Mouse (Mus musculus): ENCODE measurements around the gene Disp1. TPM values are rescaled to one million over a fixed set of nuclear protein-coding genes. Genes with fewer than 3 reads are reported as not detected.
A peak's percentile ranks its signal among the peaks of the same experiment; 100 is the strongest.

Gene Disp1
- polyA plus RNA-seq, 1 experiment from 2014 or later = 11.2 TPM

- H3K4me3 ChIP-seq (ENCODE audit: low read depth, low read length) = no peak overlapping the region
- H3K27me3 ChIP-seq (ENCODE audit: control insufficient read depth, insufficient read depth, low read length) = no peaks in the 10 kb centered on the region
- H3K36me3 ChIP-seq (ENCODE audit: control insufficient read depth, insufficient read depth, low read length) = no peaks in the 10 kb centered on the region
- WGBS = 74% methylated on average over 7 of the region's 7 CpGs
- ATAC-seq (ENCODE audit: low FRiP score) = no peak
- DNase-seq (ENCODE audit: low spot score) = no peak
- no peaks in the 10 kb centered on the region for H3K9me3 ChIP-seq (ENCODE audit: control insufficient read depth, low read length)
- no peak overlapping the region for H3K9ac ChIP-seq (ENCODE audit: low read depth, low read length)
- no peak overlapping the region for H3K27ac ChIP-seq (ENCODE audit: low read depth, low read length)
- no peaks in the 10 kb centered on the region for H3K4me1 ChIP-seq (replicated peaks; ENCODE audit: control insufficient read depth, insufficient read depth, low read length)
- H3K4me2 ChIP-seq (replicated peaks; ENCODE audit: low read depth, low read length) = no peak overlapping the region
These were observed 22.0 kb upstream of the Disp1 start for GRCm38 (mm10) chr1:183243293-183243692.

DNA sequence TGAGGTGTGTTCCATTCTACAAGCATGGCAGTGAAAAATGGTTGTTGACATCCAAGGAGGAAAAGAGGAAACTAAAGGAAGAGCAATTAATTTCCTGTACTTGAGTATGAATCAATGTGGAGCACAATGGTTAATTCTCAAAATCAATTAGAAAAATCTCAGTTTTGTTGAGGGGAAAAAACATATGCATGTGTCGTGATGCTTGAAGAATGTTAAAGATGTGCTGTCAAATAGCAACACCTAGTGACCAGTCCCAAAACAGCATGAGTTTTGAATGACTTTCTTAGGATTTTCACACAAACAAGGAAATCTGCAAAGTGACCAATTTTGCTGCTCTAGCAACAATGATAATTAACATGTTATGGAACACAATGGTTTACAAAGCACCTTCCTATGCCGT lies 16.6 kb upstream of the Disp1 start:
- 52% methylated on average over 2 of the region's 2 CpGs for WGBS
- Histone ChIP-seq H3K36me3 (ENCODE audit: control insufficient read depth, insufficient read depth, low read length) (no peaks in the 10 kb centered on the region), H3K4me3 (ENCODE audit: low read depth, low read length) (no peak overlapping the region), H3K27me3 (ENCODE audit: control insufficient read depth, insufficient read depth, low read length) (no peaks in the 10 kb centered on the region), H3K9me3 (ENCODE audit: control insufficient read depth, low read length) (no peaks in the 10 kb centered on the region), H3K27ac (ENCODE audit: low read depth, low read length) (no peak overlapping the region), H3K9ac (ENCODE audit: low read depth, low read length) (no peak overlapping the region), H3K4me2 (replicated peaks; ENCODE audit: low read depth, low read length) (no peak overlapping the region), H3K4me1 (replicated peaks; ENCODE audit: control insufficient read depth, insufficient read depth, low read length) (no peaks in the 10 kb centered on the region)
- ATAC-seq (ENCODE audit: low FRiP score) (no peak), DNase-seq (ENCODE audit: low spot score) (peak; percentile 40)

DNA sequence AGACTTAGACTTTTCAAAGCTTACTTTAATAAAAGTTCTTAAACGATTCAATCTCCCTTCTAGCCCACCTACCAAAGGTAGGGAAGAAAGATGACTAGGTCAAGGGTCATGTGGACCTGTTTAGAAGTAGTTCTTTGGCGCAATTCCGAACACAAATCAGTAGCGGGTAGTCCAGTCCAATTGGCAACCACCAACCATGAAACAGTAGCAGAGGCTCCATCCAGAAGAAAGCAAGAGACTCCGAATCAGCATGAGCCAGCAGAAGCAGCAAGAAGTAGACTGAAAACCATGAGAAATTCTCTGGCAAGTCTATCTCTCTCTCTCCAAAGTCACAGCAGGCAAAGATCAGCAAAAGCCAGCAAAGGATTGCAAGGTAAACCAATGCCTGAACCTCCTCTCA lies 15.1 kb upstream of the Disp1 start:
- no peaks in the 10 kb centered on the region for H3K4me1 ChIP-seq (replicated peaks; ENCODE audit: control insufficient read depth, insufficient read depth, low read length)
- H3K4me2 ChIP-seq (replicated peaks; ENCODE audit: low read depth, low read length) = no peak overlapping the region
- no peak overlapping the region for H3K27ac ChIP-seq (ENCODE audit: low read depth, low read length)
- no peak for DNase-seq (ENCODE audit: low spot score)
- no peak overlapping the region for H3K9ac ChIP-seq (ENCODE audit: low read depth, low read length)
- no peak overlapping the region for H3K4me3 ChIP-seq (ENCODE audit: low read depth, low read length)
- H3K9me3 ChIP-seq (ENCODE audit: control insufficient read depth, low read length) = no peaks in the 10 kb centered on the region
- H3K27me3 ChIP-seq (ENCODE audit: control insufficient read depth, insufficient read depth, low read length) = no peaks in the 10 kb centered on the region
- 91% methylated on average over 5 of the region's 5 CpGs for WGBS
- no peak for ATAC-seq (ENCODE audit: low FRiP score)
- no peaks in the 10 kb centered on the region for H3K36me3 ChIP-seq (ENCODE audit: control insufficient read depth, insufficient read depth, low read length)

- H3K4me1 ChIP-seq (replicated peaks; ENCODE audit: control insufficient read depth, insufficient read depth, low read length) = no peaks in the 10 kb centered on the region
- H3K4me3 ChIP-seq (ENCODE audit: low read depth, low read length) = no peak overlapping the region
- H3K9me3 ChIP-seq (ENCODE audit: control insufficient read depth, low read length) = no peaks in the 10 kb centered on the region
- ATAC-seq (ENCODE audit: low FRiP score) (no peak), DNase-seq (ENCODE audit: low spot score) (no peak)
- no peaks in the 10 kb centered on the region for H3K36me3 ChIP-seq (ENCODE audit: control insufficient read depth, insufficient read depth, low read length)
- H3K4me2 ChIP-seq (replicated peaks; ENCODE audit: low read depth, low read length) = no peak overlapping the region
- 76% methylated on average over 11 of the region's 11 CpGs for WGBS
- no peak overlapping the region for H3K9ac ChIP-seq (ENCODE audit: low read depth, low read length)
- no peak overlapping the region for H3K27ac ChIP-seq (ENCODE audit: low read depth, low read length)
- H3K27me3 ChIP-seq (ENCODE audit: control insufficient read depth, insufficient read depth, low read length) = no peaks in the 10 kb centered on the region
These were observed 12.4 kb upstream of the Disp1 start for GRCm38 (mm10) chr1:183233679-183234174.

DNA sequence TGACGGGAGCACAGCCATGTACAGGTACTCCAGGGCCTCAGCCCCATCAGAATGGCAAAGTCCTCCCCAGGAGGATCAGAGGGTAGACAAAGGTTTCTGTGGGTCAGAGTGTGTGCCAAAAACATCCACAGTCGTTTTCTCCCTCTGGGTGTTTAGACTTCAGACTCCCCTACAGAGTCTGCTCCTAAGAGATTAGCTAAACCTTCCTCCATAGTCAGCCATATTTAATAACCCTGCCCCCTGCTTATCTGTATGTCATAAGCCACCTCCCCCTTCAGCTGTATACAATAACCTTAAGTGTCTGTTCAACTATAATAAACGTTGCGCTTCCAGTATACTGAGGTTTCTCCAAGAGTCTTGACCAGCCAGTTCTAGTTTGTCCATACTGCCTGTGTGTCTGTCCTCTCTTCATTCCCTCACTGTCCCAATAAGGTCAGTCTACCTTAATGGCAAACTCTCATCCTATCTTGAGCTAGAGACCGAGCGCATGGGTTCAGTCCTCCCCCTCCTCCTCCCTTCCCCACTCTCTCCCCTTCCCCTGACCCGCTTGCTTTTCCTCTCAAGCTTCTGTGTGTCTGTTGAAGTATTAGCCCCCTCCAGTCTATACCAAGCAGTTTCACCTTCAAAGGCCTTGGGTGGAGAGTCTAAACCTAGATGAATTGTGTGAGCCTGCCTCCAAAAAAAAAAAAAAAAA lies 11.8 kb upstream of the Disp1 start:
- Histone ChIP-seq H3K27ac (ENCODE audit: low read depth, low read length) (no peak overlapping the region), H3K4me1 (replicated peaks; ENCODE audit: control insufficient read depth, insufficient read depth, low read length) (no peaks in the 10 kb centered on the region), H3K9me3 (ENCODE audit: control insufficient read depth, low read length) (no peaks in the 10 kb centered on the region), H3K36me3 (ENCODE audit: control insufficient read depth, insufficient read depth, low read length) (no peaks in the 10 kb centered on the region), H3K4me3 (ENCODE audit: low read depth, low read length) (no peak overlapping the region), H3K9ac (ENCODE audit: low read depth, low read length) (no peak overlapping the region), H3K27me3 (ENCODE audit: control insufficient read depth, insufficient read depth, low read length) (no peaks in the 10 kb centered on the region), H3K4me2 (replicated peaks; ENCODE audit: low read depth, low read length) (no peak overlapping the region)
- DNase-seq (ENCODE audit: low spot score) = no peak
- WGBS = 88% methylated on average over 7 of the region's 7 CpGs
- no peak for ATAC-seq (ENCODE audit: low FRiP score)

- Histone ChIP-seq H3K4me2 (replicated peaks; ENCODE audit: low read depth, low read length) (no peak overlapping the region), H3K27ac (ENCODE audit: low read depth, low read length) (no peak overlapping the region), H3K4me3 (ENCODE audit: low read depth, low read length) (no peak overlapping the region), H3K27me3 (ENCODE audit: control insufficient read depth, insufficient read depth, low read length) (no peaks in the 10 kb centered on the region), H3K9me3 (ENCODE audit: control insufficient read depth, low read length) (no peaks in the 10 kb centered on the region), H3K4me1 (replicated peaks; ENCODE audit: control insufficient read depth, insufficient read depth, low read length) (no peaks in the 10 kb centered on the region), H3K36me3 (ENCODE audit: control insufficient read depth, insufficient read depth, low read length) (no peaks in the 10 kb centered on the region), H3K9ac (ENCODE audit: low read depth, low read length) (no peak overlapping the region)
- ATAC-seq (ENCODE audit: low FRiP score) = no peak
- 87% methylated on average over 7 of the region's 7 CpGs for WGBS
- no peak for DNase-seq (ENCODE audit: low spot score)
These were observed 6.1 kb upstream of the Disp1 start for GRCm38 (mm10) chr1:183227469-183227868.

DNA sequence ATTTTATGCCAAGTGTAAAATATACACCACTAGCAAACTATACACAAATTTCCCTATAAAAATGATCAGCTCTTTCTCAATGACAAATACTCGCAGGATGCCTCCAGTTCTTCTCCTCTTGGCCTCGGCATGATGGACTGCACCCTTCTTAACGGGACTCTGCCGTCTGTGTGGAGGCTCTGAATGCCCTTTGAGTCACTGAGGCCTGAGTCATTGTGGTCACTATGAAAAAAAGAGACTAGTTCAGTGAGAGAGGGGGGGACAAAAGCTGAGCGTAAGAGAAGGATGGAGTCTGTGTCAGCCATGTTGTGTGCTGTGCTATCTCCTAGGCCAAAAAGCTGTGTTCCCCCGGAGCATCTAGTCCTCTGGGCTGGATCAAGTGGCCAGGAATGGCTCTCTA lies 2.3 kb downstream of the Disp1 start:
- WGBS = 95% methylated on average over 6 of the region's 6 CpGs
- no peaks in the 10 kb centered on the region for H3K9me3 ChIP-seq (ENCODE audit: control insufficient read depth, low read length)
- H3K27ac ChIP-seq (ENCODE audit: low read depth, low read length) = no peak overlapping the region
- no peaks in the 10 kb centered on the region for H3K36me3 ChIP-seq (ENCODE audit: control insufficient read depth, insufficient read depth, low read length)
- no peaks in the 10 kb centered on the region for H3K27me3 ChIP-seq (ENCODE audit: control insufficient read depth, insufficient read depth, low read length)
- H3K9ac ChIP-seq (ENCODE audit: low read depth, low read length) = no peak overlapping the region
- peaks cover 4% of the 10 kb centered on the region; the same call in 1 of the 2 replicates for H3K4me1 ChIP-seq (replicated peaks; ENCODE audit: control insufficient read depth, insufficient read depth, low read length)
- H3K4me2 ChIP-seq (replicated peaks; ENCODE audit: low read depth, low read length) = no peak overlapping the region
- DNase-seq (ENCODE audit: low spot score) (no peak), ATAC-seq (ENCODE audit: low FRiP score) (no peak)
- no peak overlapping the region for H3K4me3 ChIP-seq (ENCODE audit: low read depth, low read length)

GRCm38 (mm10) chr1:183216691-183217090 lies 4.6 kb downstream of the Disp1 start:
- Histone ChIP-seq H3K36me3 (ENCODE audit: control insufficient read depth, insufficient read depth, low read length) (no peaks in the 10 kb centered on the region), H3K4me1 (replicated peaks; ENCODE audit: control insufficient read depth, insufficient read depth, low read length) (peaks cover 4% of the 10 kb centered on the region; the same call in 1 of the 2 replicates), H3K9ac (ENCODE audit: low read depth, low read length) (no peak overlapping the region), H3K9me3 (ENCODE audit: control insufficient read depth, low read length) (no peaks in the 10 kb centered on the region), H3K4me2 (replicated peaks; ENCODE audit: low read depth, low read length) (no peak overlapping the region), H3K27ac (ENCODE audit: low read depth, low read length) (no peak overlapping the region), H3K27me3 (ENCODE audit: control insufficient read depth, insufficient read depth, low read length) (no peaks in the 10 kb centered on the region), H3K4me3 (ENCODE audit: low read depth, low read length) (no peak overlapping the region)
- WGBS = 92% methylated on average over 4 of the region's 4 CpGs
- ATAC-seq (ENCODE audit: low FRiP score) (no peak), DNase-seq (ENCODE audit: low spot score) (no peak)

GRCm38 (mm10) chr1:183215706-183216105 lies 5.6 kb downstream of the Disp1 start:
- H3K4me2 ChIP-seq (replicated peaks; ENCODE audit: low read depth, low read length) = no peak overlapping the region

More at GRCm38 (mm10) chr1:183215706-183216105, 5.6 kb downstream of the Disp1 start:
- no peak overlapping the region for H3K4me3 ChIP-seq (ENCODE audit: low read depth, low read length)
- ATAC-seq (ENCODE audit: low FRiP score) = no peak
- H3K9me3 ChIP-seq (ENCODE audit: control insufficient read depth, low read length) = no peaks in the 10 kb centered on the region
- DNase-seq (ENCODE audit: low spot score) = no peak
- H3K27me3 ChIP-seq (ENCODE audit: control insufficient read depth, insufficient read depth, low read length) = no peaks in the 10 kb centered on the region
- H3K36me3 ChIP-seq (ENCODE audit: control insufficient read depth, insufficient read depth, low read length) = no peaks in the 10 kb centered on the region
- WGBS = 92% methylated on average over 6 of the region's 6 CpGs
- H3K9ac ChIP-seq (ENCODE audit: low read depth, low read length) = no peak overlapping the region
- H3K27ac ChIP-seq (ENCODE audit: low read depth, low read length) = no peak overlapping the region
- H3K4me1 ChIP-seq (replicated peaks; ENCODE audit: control insufficient read depth, insufficient read depth, low read length) = peaks cover 4% of the 10 kb centered on the region; the same call in 1 of the 2 replicates
